Mouse (Mus musculus): Measurements from ENCODE around the gene Olfr347. TPM values are rescaled to one million over a fixed set of nuclear protein-coding genes. Genes with fewer than 3 reads are reported as not detected.

Gene Olfr347
- polyA plus RNA-seq (2015; fragmentation: Nextera tagmentation; extraction: Ambion mirVana) = not detected in 2 replicates

- no peak within 1 kb of the TSS for H3K4me2 ChIP-seq
- no peaks in the 10 kb centered on the region for H3K4me1 ChIP-seq
- no peak within 1 kb of the TSS for H3K4me3 ChIP-seq
- H3K9ac ChIP-seq = no peak within 1 kb of the TSS
- no peaks in the 10 kb centered on the region for H3K9me3 ChIP-seq
- ATAC-seq (ENCODE audit: insufficient number of reproducible peaks, low FRiP score, low TSS enrichment, low read depth) = no peak
- H3K36me3 ChIP-seq = no peaks in the 10 kb centered on the region
- H3K27me3 ChIP-seq = no peaks in the 10 kb centered on the region
- no peak within 1 kb of the TSS for H3K27ac ChIP-seq
These were observed at the start of gene Olfr347 for GRCm38 (mm10) chr2:36731602-36732001. TSS of gene Olfr347 (plus strand) at chr2:36731902.

GRCm38 (mm10) chr2:36685488-36685887 is 46.2 kb upstream of the Olfr347 start, which contains the start of gene Olfr346:
TSS of gene Olfr346 (plus strand) at chr2:36685788.
- no peak within 1 kb of the TSS for H3K27ac ChIP-seq
- no peak within 1 kb of the TSS for H3K4me2 ChIP-seq
- no peaks in the 10 kb centered on the region for H3K4me1 ChIP-seq
- H3K36me3 ChIP-seq = no peaks in the 10 kb centered on the region
- no peaks in the 10 kb centered on the region for H3K27me3 ChIP-seq
- 92% methylated on average over 1 of the region's 1 CpGs for WGBS
- no peak within 1 kb of the TSS for H3K4me3 ChIP-seq
- ATAC-seq (ENCODE audit: insufficient number of reproducible peaks, low FRiP score, low TSS enrichment, low read depth) = no peak
- no peak within 1 kb of the TSS for H3K9ac ChIP-seq
- H3K9me3 ChIP-seq = no peaks in the 10 kb centered on the region; the same call in 1 of the 2 replicates

- no peak overlapping the region for H3K4me2 ChIP-seq
- no peaks in the 10 kb centered on the region for H3K4me1 ChIP-seq
- H3K36me3 ChIP-seq = no peaks in the 10 kb centered on the region
- ATAC-seq (ENCODE audit: insufficient number of reproducible peaks, low FRiP score, low TSS enrichment, low read depth) = no peak
- H3K27me3 ChIP-seq = no peaks in the 10 kb centered on the region
- H3K9me3 ChIP-seq = no peaks in the 10 kb centered on the region
- H3K4me3 ChIP-seq = no peak overlapping the region
- no peak overlapping the region for H3K27ac ChIP-seq
- 61% methylated on average over 3 of the region's 3 CpGs for WGBS
- no peak overlapping the region for H3K9ac ChIP-seq
These were observed 4.5 kb downstream of the Olfr347 start for GRCm38 (mm10) chr2:36736226-36736625.

GRCm38 (mm10) chr2:36783976-36784375 is 52.3 kb downstream of the Olfr347 start, which contains the start of gene Olfr348:
TSS of gene Olfr348 (plus strand) at chr2:36784276.
- H3K36me3 ChIP-seq = no peaks in the 10 kb centered on the region
- no peaks in the 10 kb centered on the region for H3K4me1 ChIP-seq
- no peaks in the 10 kb centered on the region for H3K27me3 ChIP-seq
- H3K27ac ChIP-seq = no peak within 1 kb of the TSS
- ATAC-seq (ENCODE audit: insufficient number of reproducible peaks, low FRiP score, low TSS enrichment, low read depth) = no peak
- H3K9ac ChIP-seq = no peak within 1 kb of the TSS
- 71% methylated on average over 2 of the region's 2 CpGs for WGBS
- H3K4me2 ChIP-seq = no peak within 1 kb of the TSS
- no peak within 1 kb of the TSS for H3K4me3 ChIP-seq
- no peaks in the 10 kb centered on the region for H3K9me3 ChIP-seq

Other genes with a start within 250 kb of the Olfr347 start
- not detected in 2 replicates for gene Olfr341, start 249.4 kb upstream of the Olfr347 start, polyA plus RNA-seq (2015; fragmentation: Nextera tagmentation; extraction: Ambion mirVana)
- not detected in 2 replicates for gene Olfr342, start 206.9 kb upstream of the Olfr347 start, polyA plus RNA-seq (2015; fragmentation: Nextera tagmentation; extraction: Ambion mirVana)
- gene Olfr344, start 165.2 kb upstream of the Olfr347 start, polyA plus RNA-seq (2015; fragmentation: Nextera tagmentation; extraction: Ambion mirVana) = not detected in 2 replicates
- gene Olfr345, start 91.9 kb upstream of the Olfr347 start, polyA plus RNA-seq (2015; fragmentation: Nextera tagmentation; extraction: Ambion mirVana) = not detected in 2 replicates
- not detected in 2 replicates for gene Olfr346, start 46.1 kb upstream of the Olfr347 start, polyA plus RNA-seq (2015; fragmentation: Nextera tagmentation; extraction: Ambion mirVana)
- gene Olfr348, start 52.4 kb downstream of the Olfr347 start, polyA plus RNA-seq (2015; fragmentation: Nextera tagmentation; extraction: Ambion mirVana) = not detected in 2 replicates
- not detected in 2 replicates for gene Olfr50, start 58.6 kb downstream of the Olfr347 start, polyA plus RNA-seq (2015; fragmentation: Nextera tagmentation; extraction: Ambion mirVana)
- not detected in 2 replicates for gene Olfr3, start 85.1 kb downstream of the Olfr347 start, polyA plus RNA-seq (2015; fragmentation: Nextera tagmentation; extraction: Ambion mirVana)
- not detected in 2 replicates for gene Olfr350, start 114.4 kb downstream of the Olfr347 start, polyA plus RNA-seq (2015; fragmentation: Nextera tagmentation; extraction: Ambion mirVana)
- not detected in 2 replicates for gene Olfr351, start 130.8 kb downstream of the Olfr347 start, polyA plus RNA-seq (2015; fragmentation: Nextera tagmentation; extraction: Ambion mirVana)
- not detected in 2 replicates for gene Olfr352, start 136.6 kb downstream of the Olfr347 start, polyA plus RNA-seq (2015; fragmentation: Nextera tagmentation; extraction: Ambion mirVana)
- gene Olfr353, start 161.0 kb downstream of the Olfr347 start, polyA plus RNA-seq (2015; fragmentation: Nextera tagmentation; extraction: Ambion mirVana) = not detected in 2 replicates
- gene Olfr354, start 173.8 kb downstream of the Olfr347 start, polyA plus RNA-seq (2015; fragmentation: Nextera tagmentation; extraction: Ambion mirVana) = not detected in 2 replicates
- gene Olfr355, start 197.0 kb downstream of the Olfr347 start, polyA plus RNA-seq (2015; fragmentation: Nextera tagmentation; extraction: Ambion mirVana) = not detected in 2 replicates
- gene Olfr356, start 205.2 kb downstream of the Olfr347 start, polyA plus RNA-seq (2015; fragmentation: Nextera tagmentation; extraction: Ambion mirVana) = not detected in 2 replicates